Mouse (Mus musculus) monocyte, adult 2 months (primary cell): ENCODE results near the gene Ltb4r1.

ENCODE experiments used
- DNase-seq, 2 experiments: peaks; one replicate each; pipeline ENCODE4 v3.0.0; 2022; ENCODE audit warnings: low spot score in 2 of 2, low read depth in 1 of 2

The Ltb4r1 gene

DNA sequence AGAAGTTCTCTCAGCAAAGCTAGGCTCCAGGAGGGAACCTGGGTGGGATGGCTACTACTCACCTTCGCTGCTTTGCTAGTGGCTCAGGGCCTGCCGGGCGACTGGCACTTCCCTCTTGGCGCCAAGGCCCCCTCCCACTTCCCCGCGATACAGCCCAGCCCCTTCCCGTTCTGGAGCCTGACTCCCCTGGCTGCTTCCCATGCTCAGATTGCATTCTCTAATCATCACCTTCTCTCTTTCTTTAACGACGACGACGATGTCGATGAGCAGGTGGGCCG lies 18.1 kb downstream of the Ltb4r1 start, which contains the start of gene Adcy4:
Gene Adcy4 (minus strand): TSS at position 138 of the 278 bp plus-strand sequence.
- DNase-seq: no peak

DNA sequence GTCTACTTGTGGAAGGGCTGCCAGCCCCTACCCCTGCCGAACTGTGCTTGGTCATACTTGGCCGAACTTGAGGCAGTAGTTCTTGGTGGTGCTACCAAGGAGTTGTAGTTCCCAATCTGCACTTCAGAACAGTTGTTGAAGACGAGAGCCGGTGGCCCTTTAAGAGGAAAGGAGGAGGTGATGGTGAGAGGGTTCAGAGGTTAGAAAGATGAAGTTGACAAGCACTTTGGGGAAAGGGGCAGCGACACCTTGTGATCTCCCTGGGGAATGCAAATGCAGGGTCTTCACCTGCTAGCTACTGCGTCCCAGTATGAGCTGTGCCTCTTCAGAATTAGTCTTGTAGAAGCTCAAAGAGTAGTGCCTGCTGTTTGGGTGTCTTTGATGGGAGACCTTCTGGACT lies 19.4 kb downstream of the Ltb4r1 start:
- DNase-seq: no peak

DNA sequence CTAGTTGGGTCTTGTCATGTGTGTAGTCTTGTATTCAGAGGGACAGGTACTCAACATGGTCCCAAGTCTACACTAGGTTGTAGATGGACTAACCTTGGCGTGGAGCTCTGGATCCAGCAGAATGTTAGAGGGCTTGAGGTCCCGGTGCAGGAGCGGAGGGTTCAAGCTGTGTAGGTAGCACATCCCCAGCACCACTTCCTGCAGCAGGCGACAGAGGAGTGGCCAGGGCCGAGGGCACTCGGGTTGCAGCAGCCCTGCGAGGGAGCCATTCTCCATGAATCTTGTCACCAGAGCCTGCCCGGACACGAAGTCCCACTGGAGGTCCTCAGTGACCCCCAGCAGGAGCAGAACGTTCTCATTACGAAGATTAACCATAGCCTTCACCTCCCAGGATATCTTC lies 22.0 kb downstream of the Ltb4r1 start:
- peak in 1 of 2 experiments; percentile 1 for DNase-seq

DNA sequence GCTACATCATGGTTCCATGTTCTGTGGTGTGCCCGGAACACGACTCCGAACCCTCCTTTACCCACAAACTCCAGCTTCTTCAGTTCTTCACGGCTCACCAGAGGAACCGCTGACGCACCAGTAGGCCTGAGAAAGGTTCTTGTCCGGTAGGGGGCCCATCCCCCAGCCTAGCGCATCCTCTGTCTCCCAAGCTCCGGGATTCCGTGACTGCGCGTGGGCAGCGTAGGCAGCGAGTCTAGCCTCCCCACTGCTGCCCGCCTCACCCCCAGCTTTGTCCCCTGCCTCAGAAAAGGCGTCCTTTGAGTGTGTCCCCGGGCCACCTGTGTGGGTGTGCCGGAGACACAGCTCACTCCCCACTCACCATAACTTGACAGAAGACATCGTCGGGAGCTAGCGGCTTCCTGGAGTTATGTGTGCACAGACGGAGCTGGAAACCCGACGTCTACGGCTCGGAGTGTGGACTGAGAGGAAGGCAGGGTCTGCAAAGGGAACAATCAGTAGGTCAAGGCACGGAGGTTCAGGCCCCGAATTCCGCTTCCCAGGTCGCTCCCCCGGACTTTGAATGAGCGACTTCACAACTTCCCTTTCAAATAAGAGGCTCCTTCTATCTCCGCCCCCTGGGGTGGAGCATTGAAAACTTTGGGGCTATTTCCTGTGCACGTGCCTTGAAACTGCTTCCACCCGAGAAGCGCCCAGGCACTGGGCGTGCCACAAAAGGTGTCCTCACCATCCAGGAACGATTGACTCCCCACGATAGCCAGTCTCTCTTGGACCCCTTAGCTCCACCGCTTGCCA lies 22.7 kb downstream of the Ltb4r1 start, which contains the start of gene Ripk3:
Gene Ripk3 (minus strand): TSS at position 610 of the 795 bp plus-strand sequence.
- DNase-seq: peak in 1 of 2 experiments; percentile 58

DNA sequence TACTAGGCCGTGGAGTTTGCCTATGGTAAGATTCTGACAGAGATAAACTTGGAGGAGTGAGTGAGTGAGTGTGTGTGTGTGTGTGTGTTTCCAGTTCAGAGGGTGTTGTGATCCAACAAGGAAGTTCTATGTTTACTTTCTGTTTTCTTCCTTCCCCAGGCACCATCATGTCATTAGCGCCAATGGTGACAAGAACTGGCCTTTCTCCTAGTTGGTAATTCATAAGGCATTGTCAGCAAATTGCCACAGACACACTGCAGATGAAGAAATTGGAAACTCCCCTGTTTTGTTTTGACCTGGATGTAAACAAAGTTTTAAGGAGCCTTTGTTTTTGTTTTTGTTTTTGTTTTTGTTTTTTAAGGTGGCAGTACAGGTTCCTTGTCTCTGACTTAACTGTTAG lies 27.7 kb downstream of the Ltb4r1 start:
- DNase-seq: no peak

DNA sequence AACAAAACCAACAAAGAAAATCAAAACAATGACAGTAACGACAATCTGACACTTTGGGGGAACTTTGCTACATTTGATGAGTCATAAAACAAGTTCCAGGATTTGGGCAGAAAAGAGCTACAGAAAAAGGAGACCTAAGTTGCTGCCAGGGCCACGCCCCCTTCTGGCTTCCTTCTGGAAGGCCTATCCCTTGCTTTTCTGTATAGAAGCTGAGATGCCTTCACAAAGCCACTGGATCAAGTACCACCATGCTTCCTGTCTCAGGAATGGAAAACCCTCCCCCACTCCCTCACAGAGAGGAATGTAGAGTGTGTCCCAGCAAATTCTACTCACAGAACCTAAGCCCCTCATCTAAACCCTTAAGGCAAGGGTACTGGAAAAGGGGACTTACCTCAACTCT lies 28.2 kb downstream of the Ltb4r1 start:
- DNase-seq: no peak

- no peak for DNase-seq
Measured at GRCm38 (mm10) chr14:55795380-55796163, 29.8 kb downstream of the Ltb4r1 start.

DNA sequence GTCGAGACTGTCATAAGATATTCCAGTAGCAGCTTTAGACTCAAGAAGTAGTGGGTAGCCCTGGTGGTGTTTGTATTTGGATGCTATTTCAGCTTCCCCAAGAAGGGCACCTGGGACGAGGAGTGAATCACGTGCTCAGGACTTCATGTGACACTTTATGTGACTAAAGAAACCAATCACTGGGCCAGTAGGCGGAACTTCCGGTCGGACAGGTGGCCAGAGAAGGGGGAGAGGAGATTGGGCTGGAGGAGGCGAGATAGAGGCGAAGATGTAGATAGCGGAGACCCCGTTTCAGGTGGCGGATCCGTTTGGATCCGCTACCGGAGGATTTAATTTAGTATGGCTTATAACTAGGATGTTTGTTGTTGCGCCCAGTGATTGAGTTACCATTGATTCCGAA lies 49.1 kb downstream of the Ltb4r1 start:
- no peak for DNase-seq

DNA sequence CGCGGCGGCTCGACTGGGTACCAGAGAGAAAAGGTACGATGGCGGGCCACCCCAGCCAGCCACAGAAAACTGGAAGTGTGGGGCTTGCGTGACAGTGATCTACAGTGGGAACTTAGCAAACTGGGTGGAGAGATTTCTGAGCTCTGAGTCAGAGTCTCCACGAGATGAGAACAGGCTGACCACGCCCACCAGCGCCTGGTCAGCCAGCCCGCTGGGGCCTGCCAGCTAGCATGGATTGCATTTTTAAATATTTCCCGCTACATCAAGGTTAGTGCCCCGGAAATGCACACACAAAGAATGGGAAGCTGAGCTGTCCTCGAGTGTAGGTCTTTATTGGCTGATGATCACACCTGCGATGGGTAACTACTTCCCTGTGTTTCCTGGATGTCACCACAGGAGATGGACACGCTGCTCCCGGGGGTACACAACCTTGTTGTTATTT lies 49.6 kb downstream of the Ltb4r1 start:
- peak; percentile 46 to 69 for DNase-seq
